Mouse (Mus musculus) hindbrain, embryonic 16.5 days (tissue): ENCODE results near the gene Supt4a. TPM values are rescaled to one million over a fixed set of nuclear protein-coding genes. Genes with fewer than 3 reads are reported as not detected.

Experiments used
- ATAC-seq: fragments of 200-750 bp; cut with Nextera tagmentation; 2 replicates; pipeline ENCODE4 v1.8.0; 2017; ENCODE audit warnings: moderate TSS enrichment, moderate library complexity
- H3K27ac ChIP-seq: fragments of 300-500 bp; sonication (generic); 2 replicates; pipeline ENCODE4 v1.5.1; 2014; ENCODE audit warnings: low read depth, mild to moderate bottlenecking, control low read depth, low read length, moderate library complexity
- H3K27me3 ChIP-seq: fragments of 300-500 bp; sonication (generic); replicated peaks from 2 replicates; pipeline ENCODE4 v1.6.1; 2014; ENCODE audit warnings: low read length; ENCODE audit not compliant: control insufficient read depth, insufficient read depth
- H3K36me3 ChIP-seq: fragments of 300-500 bp; sonication (generic); 2 replicates; pipeline ENCODE4 v1.6.1; 2014; ENCODE audit warnings: mild to moderate bottlenecking, low read length, moderate library complexity, mixed read lengths; ENCODE audit not compliant: control insufficient read depth, insufficient read depth
- H3K4me1 ChIP-seq: fragments of 300-500 bp; sonication (generic); 2 replicates; pipeline ENCODE4 v1.6.1; 2014; ENCODE audit warnings: low read depth, low read length; ENCODE audit not compliant: control insufficient read depth, insufficient read depth
- H3K4me2 ChIP-seq: fragments of 300-500 bp; sonication (generic); 2 replicates; pipeline ENCODE4 v1.6.1; 2014; ENCODE audit warnings: mild to moderate bottlenecking, low read length, control low read depth, moderate library complexity
- H3K4me3 ChIP-seq: fragments of 300-500 bp; sonication (generic); 2 replicates; pipeline ENCODE4 v1.5.1; 2014; ENCODE audit warnings: mild to moderate bottlenecking, low read length, control low read depth, moderate library complexity
- H3K9ac ChIP-seq: fragments of 300-500 bp; sonication (generic); 2 replicates; pipeline ENCODE4 v1.6.1; 2014; ENCODE audit warnings: low read depth, mild to moderate bottlenecking, control low read depth, low read length, moderate library complexity
- H3K9me3 ChIP-seq: fragments of 300-500 bp; sonication (generic); 2 replicates; pipeline ENCODE4 v1.6.1; 2014; ENCODE audit warnings: mild to moderate bottlenecking, low read length, moderate library complexity; ENCODE audit not compliant: control insufficient read depth
- WGBS: fragments of 180-500 bp; shearing (Covaris S2); extraction: QIAGEN DNeasy Blood & Tissue Kit; methylation state at CpG from one replicate; pipeline ENCODE4 v1.1.7; 2014; 5-methylcytosine and 5-hydroxymethylcytosine counted together
- polyA plus RNA-seq: library from polyadenylated mRNA; unstranded; fragments of >200 nt; fragmentation: Nextera tagmentation; extraction: Ambion mirVana; gene quantifications from 2 replicates; pipeline ENCODE4 v1.2.1, GENCODE M21; 2015

Gene Supt4a
- polyA plus RNA-seq, 1 experiment from 2014 or later, result 121 TPM

DNA sequence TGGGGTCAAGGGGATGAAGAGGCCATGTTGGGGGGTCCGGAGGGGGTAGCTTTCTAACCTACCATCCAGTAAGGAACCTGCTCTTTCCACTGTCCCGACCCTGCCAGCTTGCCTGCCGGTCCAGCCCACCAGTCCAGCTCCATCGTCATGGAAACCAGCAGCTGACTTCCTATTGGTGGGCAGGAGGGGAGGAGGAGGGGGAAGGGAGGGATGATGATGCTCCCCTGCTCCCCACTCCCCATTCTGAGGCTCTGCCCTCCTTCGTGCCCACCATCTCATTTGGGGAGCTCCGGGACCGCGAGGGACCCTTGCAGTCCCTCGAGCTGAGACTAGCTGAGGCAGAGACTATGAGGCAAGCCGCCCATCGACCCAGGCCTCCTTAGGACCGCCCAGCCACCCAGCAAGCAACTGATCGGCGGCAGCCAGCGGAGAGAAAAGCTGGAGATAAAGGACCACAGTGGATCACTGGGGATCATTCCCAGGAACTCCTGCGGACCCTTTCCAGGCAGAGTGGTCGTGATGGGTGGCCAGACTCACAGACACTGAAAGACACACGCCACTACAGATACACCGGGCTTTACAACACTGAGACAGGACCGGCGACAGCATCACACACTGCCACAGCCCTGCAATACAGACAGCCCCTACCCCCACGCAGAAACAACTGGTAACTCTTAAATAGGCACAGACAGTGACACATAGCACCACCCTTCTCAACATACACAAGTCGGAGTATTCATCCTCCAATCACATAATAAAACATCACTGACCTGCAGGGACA, 23.1 kb downstream of the Supt4a start, which contains the start of gene Tspoap1:
Tspoap1 (plus strand) TSS at position 241 of the 781 bp plus-strand sequence.
- no peaks in the 10 kb centered on the region for H3K27me3 ChIP-seq
- ATAC-seq, result peak; percentile 86
- H3K9me3 ChIP-seq, result no peaks in the 10 kb centered on the region
- peaks cover 27% of the 10 kb centered on the region for H3K4me1 ChIP-seq
- H3K4me3 ChIP-seq, result peak within 1 kb of the TSS; percentile 73
- peak within 1 kb of the TSS; percentile 82 for H3K27ac ChIP-seq
- H3K36me3 ChIP-seq, result no peaks in the 10 kb centered on the region
- H3K9ac ChIP-seq, result peak within 1 kb of the TSS; percentile 83
- peak within 1 kb of the TSS; percentile 93 for H3K4me2 ChIP-seq
- 4% methylated on average over 23 of the region's 23 CpGs for WGBS

DNA sequence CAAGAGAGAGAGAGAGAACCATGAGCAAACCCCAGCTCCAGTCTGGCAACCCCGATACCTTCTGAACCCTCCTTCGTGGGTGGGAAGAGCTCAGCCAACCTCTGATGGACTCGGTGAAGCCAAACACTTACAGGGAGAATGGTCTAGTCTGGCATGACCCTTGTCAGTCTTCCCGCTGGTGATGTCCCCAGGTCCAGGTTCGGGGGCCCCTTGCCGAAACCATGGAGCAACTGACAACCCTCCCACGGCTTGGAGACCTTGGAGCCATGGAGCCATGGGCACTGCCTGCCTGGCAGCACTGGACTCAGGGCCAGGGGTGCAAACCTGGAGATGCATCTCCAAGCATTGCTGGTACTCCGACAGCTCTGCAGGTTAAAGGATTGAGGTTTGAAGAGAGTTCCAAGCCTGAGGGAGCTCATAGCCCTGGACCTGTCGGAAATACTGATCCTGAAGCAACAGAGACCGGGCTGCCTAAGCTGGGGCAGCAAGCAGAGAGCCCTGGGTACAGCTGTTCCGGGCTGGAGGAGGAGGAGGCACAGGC, 23.9 kb downstream of the Supt4a start:
- H3K9ac ChIP-seq, result peak overlapping the region; percentile 83
- H3K27me3 ChIP-seq, result no peaks in the 10 kb centered on the region
- peaks cover 27% of the 10 kb centered on the region for H3K4me1 ChIP-seq
- peak overlapping the region; percentile 93 for H3K4me2 ChIP-seq
- H3K9me3 ChIP-seq, result no peaks in the 10 kb centered on the region
- whole genome bisulfite sequencing, result 51% methylated on average over 11 of the region's 11 CpGs
- H3K4me3 ChIP-seq, result peak overlapping the region; percentile 73
- no peak for ATAC-seq
- no peaks in the 10 kb centered on the region for H3K36me3 ChIP-seq
- H3K27ac ChIP-seq, result no peak overlapping the region; the same call in 1 of the 2 replicates

DNA sequence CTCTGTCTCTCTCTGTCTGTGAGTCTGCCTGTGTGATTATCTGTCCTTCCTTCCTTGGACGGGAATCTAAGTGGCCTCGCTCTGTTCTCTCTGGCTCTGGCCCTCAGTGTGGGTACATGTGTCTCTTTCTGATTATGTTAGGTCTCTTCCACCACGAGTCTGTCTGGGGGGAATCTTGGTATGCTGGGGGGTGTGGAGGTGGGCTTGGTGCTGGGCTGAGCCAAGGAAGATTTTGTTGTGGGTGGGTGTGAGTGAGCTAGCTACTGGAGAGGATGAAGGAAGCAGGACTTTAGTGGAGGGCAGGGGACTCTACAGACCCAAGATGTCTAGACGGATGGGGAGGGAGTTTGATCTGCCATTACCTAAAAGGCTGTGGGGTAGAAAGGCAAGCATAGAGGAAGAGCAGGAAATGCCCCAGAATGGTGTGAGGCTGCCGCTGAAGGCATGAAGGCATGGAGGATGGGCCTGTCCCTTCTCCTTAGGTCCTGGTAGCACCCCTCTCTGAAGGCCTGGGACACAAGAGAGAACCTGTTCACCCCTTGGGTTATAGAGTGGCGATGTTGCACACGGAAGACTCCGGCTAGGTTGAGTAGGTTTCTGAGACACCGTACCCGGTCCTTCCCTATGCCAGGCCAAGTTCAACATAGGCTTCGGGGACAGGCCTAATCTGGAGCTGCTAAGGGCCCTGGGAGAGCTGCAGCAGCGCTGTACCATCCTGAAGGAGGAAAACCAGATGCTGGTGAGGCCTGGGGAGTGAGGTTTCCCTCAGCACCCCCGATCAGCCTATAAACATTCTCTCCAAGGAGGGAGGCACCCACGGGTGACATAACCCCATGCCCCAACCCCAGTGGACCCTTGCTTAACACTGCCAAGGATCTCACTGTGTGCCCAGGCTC, 24.7 kb downstream of the Supt4a start:
- Histone ChIP-seq H3K4me2 (peak overlapping the region; percentile 93), H3K27me3 (no peaks in the 10 kb centered on the region), H3K27ac (no peak overlapping the region; the same call in 1 of the 2 replicates), H3K36me3 (no peaks in the 10 kb centered on the region), H3K4me1 (peaks cover 27% of the 10 kb centered on the region), H3K9ac (peak overlapping the region; percentile 83), H3K4me3 (peak overlapping the region; percentile 73), H3K9me3 (no peaks in the 10 kb centered on the region)
- no peak for ATAC-seq
- 66% methylated on average over 14 of the region's 14 CpGs for WGBS

DNA sequence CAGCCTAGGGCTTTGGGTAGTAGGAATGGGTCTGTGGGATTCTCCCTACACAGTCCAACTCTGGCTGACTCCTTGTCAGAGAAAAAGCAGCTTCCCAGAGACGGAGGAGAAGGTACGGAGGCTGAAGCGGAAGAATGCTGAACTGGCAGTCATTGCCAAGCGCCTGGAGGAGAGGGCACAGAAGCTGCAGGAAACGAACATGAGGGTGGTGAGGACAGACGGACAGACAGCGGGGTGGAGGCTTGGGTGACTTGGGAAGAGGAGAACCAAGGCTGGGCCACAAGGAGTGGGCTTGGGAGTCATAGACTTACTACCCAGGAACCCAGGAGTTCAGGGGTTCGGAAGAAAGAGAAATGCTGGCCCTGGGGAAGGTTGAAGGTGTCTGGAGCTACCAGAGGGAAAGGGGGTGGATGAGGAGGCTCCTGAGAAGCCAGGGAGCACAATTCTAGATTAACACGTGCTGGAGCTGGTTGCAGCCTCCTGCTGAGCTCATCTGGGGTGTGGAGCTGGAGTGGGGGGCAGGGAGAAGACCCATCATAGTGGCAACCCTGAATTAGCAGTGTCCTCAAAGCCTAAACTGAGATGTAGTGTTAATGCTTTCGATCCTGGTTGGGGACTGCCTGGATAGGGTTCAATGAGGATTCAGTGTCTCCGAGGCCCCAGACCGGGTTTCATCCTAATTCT, 25.5 kb downstream of the Supt4a start:
- Histone ChIP-seq H3K4me2 (peak overlapping the region; percentile 93), H3K36me3 (no peaks in the 10 kb centered on the region), H3K4me1 (peaks cover 27% of the 10 kb centered on the region), H3K27me3 (no peaks in the 10 kb centered on the region), H3K9me3 (no peaks in the 10 kb centered on the region), H3K27ac (peak overlapping the region; percentile 44), H3K9ac (peak overlapping the region; percentile 83), H3K4me3 (peak overlapping the region; percentile 73)
- 31% methylated on average over 12 of the region's 12 CpGs for WGBS
- no peak for ATAC-seq

GRCm38 (mm10) chr11:87763511-87763987, 26.2 kb downstream of the Supt4a start:
- Histone ChIP-seq H3K9me3 (no peaks in the 10 kb centered on the region), H3K9ac (peak overlapping the region; percentile 83), H3K4me3 (peak overlapping the region; percentile 73), H3K27ac (peak overlapping the region; percentile 44), H3K27me3 (no peaks in the 10 kb centered on the region), H3K36me3 (0 out of 2 replicates have a peak, but pooled peaks cover 3% of the 10 kb centered on the region), H3K4me1 (peaks cover 27% of the 10 kb centered on the region), H3K4me2 (peak overlapping the region; percentile 93)
- peak; percentile 57 for ATAC-seq
- under 1% methylated on average over 17 of the region's 17 CpGs for WGBS

GRCm38 (mm10) chr11:87763988-87764876, 26.9 kb downstream of the Supt4a start:
- WGBS, result under 1% methylated on average over 65 of the region's 65 CpGs
- H3K4me2 ChIP-seq, result peak overlapping the region; percentile 93
- H3K9ac ChIP-seq, result peak overlapping the region; percentile 83
- ATAC-seq, result peak; percentile 48
- no peaks in the 10 kb centered on the region for H3K27me3 ChIP-seq
- H3K9me3 ChIP-seq, result no peaks in the 10 kb centered on the region
- H3K27ac ChIP-seq, result peak overlapping the region; percentile 44
- H3K4me1 ChIP-seq, result peaks cover 27% of the 10 kb centered on the region
- H3K36me3 ChIP-seq, result peaks cover 6% of the 10 kb centered on the region; the same call in 1 of the 2 replicates
- H3K4me3 ChIP-seq, result peak overlapping the region; percentile 73

- no peaks in the 10 kb centered on the region for H3K9me3 ChIP-seq
- H3K36me3 ChIP-seq, result peaks cover 22% of the 10 kb centered on the region
- no peak overlapping the region for H3K27ac ChIP-seq
- H3K27me3 ChIP-seq, result no peaks in the 10 kb centered on the region
- no peak overlapping the region for H3K4me3 ChIP-seq
- 87% methylated on average over 4 of the region's 4 CpGs for WGBS
- H3K4me2 ChIP-seq, result no peak overlapping the region
- peaks cover 10% of the 10 kb centered on the region for H3K4me1 ChIP-seq
- no peak overlapping the region for H3K9ac ChIP-seq
- no peak for ATAC-seq
Observed at GRCm38 (mm10) chr11:87768745-87769144, 31.4 kb downstream of the Supt4a start.

DNA sequence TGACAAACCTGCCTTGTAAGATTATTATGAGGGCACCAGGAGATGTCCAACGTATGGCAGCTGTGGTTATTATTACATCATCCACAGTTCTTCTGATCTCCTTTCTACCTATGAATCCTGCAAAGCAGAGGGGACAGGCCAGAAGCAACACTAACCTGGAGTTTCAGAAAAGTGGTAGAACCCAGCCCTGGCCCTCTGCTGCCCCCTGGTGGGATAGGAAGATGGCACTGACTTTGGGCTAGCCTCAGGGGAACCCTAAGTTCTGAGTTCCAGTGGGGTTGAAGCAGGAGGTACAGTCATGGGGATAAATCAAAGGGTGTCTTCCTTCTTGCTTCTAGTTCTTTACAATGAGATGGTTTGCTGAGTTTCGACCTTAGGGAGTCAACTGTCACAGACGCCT, 33.6 kb downstream of the Supt4a start:
- no peak for ATAC-seq
- Histone ChIP-seq H3K9ac (no peak overlapping the region), H3K27me3 (no peaks in the 10 kb centered on the region), H3K4me2 (no peak overlapping the region), H3K36me3 (peaks cover 30% of the 10 kb centered on the region), H3K9me3 (no peaks in the 10 kb centered on the region), H3K4me1 (no peaks in the 10 kb centered on the region), H3K27ac (no peak overlapping the region), H3K4me3 (no peak overlapping the region)
- 60% methylated on average over 3 of the region's 3 CpGs for WGBS
